Mouse (Mus musculus) limb, embryonic 14.5 days (tissue): ENCODE results near the gene Wt1. TPM values are rescaled to one million over a fixed set of nuclear protein-coding genes. Genes with fewer than 3 reads are reported as not detected.

ENCODE experiments used
- ATAC-seq: fragments of 200-750 bp; cut with Nextera tagmentation; 2 replicates; pipeline ENCODE4 v1.8.0; 2017; ENCODE audit warnings: low read depth, moderate number of reproducible peaks, moderate TSS enrichment; ENCODE audit not compliant: low FRiP score
- DNase-seq: peaks from one replicate; pipeline ENCODE4 v3.0.0-alpha.2; 2015; ENCODE audit warnings: low spot score
- H3K27ac ChIP-seq: fragments of 300-500 bp; sonication (generic); replicated peaks from 2 replicates; pipeline ENCODE4 v1.5.1; 2014; ENCODE audit warnings: low read depth, mild to moderate bottlenecking, low read length, moderate library complexity, mixed read lengths
- H3K27me3 ChIP-seq: fragments of 300-500 bp; sonication (generic); 2 replicates; pipeline ENCODE4 v1.6.1; 2014; ENCODE audit warnings: low read length, mixed read lengths; ENCODE audit not compliant: control insufficient read depth, insufficient read depth
- H3K36me3 ChIP-seq: fragments of 300-500 bp; sonication (generic); 2 replicates; pipeline ENCODE4 v1.6.1; 2014; ENCODE audit warnings: mild to moderate bottlenecking, low read length, moderate library complexity, mixed read lengths; ENCODE audit not compliant: control insufficient read depth, insufficient read depth
- H3K4me1 ChIP-seq: fragments of 300-500 bp; sonication (generic); 2 replicates; pipeline ENCODE4 v1.6.1; 2014; ENCODE audit warnings: antibody characterized with exemption, low read length, mixed read lengths; ENCODE audit not compliant: control insufficient read depth, insufficient read depth
- H3K4me2 ChIP-seq: fragments of 300-500 bp; sonication (generic); replicated peaks from 2 replicates; pipeline ENCODE4 v1.6.1; 2014; ENCODE audit warnings: low read depth, mild to moderate bottlenecking, low read length, moderate library complexity; ENCODE audit not compliant: severe bottlenecking
- H3K4me3 ChIP-seq: fragments of 300-500 bp; sonication (generic); replicated peaks from 2 replicates; pipeline ENCODE4 v1.5.1; 2014; ENCODE audit warnings: low read length
- H3K9ac ChIP-seq: fragments of 300-500 bp; sonication (generic); 2 replicates; pipeline ENCODE4 v1.6.1; 2014; ENCODE audit warnings: mild to moderate bottlenecking, low read depth, low read length, moderate library complexity; ENCODE audit not compliant: severe bottlenecking
- H3K9me3 ChIP-seq: fragments of 300-500 bp; sonication (generic); 2 replicates; pipeline ENCODE4 v1.6.1; 2016; ENCODE audit warnings: low read length; ENCODE audit not compliant: control insufficient read depth
- POLR2A ChIP-seq: fragments of 200-500 bp; IDR thresholded peaks from 2 replicates; pipeline ENCODE4 v1.8.0; 2012; ENCODE audit warnings: inconsistent platforms, mild to moderate bottlenecking, moderate library complexity, borderline replicate concordance; ENCODE audit not compliant: insufficient read depth, insufficient read length; ENCODE audit errors: extremely low read depth
- WGBS: fragments of 180-500 bp; shearing (Covaris S2); extraction: QIAGEN DNeasy Blood & Tissue Kit; methylation state at CpG from one replicate; pipeline ENCODE4 v1.1.7; 2014; 5-methylcytosine and 5-hydroxymethylcytosine counted together
- polyA plus RNA-seq, 2 experiments: library from polyadenylated mRNA; depleted of rRNA in 1 of 2; stranded (reverse) in 1 of 2; unstranded in 1 of 2; fragments of >200 nt; fragmentation: Nextera tagmentation in 1 of 2; extraction: Ambion mirVana in 1 of 2; gene quantifications; 2 replicates each; pipeline versions ENCODE4 v1.2.1 to v1.2.3; 2012 to 2014

Wt1 gene
- polyA plus RNA-seq, 2 experiments, result 0.22 to 1.3 TPM

DNA sequence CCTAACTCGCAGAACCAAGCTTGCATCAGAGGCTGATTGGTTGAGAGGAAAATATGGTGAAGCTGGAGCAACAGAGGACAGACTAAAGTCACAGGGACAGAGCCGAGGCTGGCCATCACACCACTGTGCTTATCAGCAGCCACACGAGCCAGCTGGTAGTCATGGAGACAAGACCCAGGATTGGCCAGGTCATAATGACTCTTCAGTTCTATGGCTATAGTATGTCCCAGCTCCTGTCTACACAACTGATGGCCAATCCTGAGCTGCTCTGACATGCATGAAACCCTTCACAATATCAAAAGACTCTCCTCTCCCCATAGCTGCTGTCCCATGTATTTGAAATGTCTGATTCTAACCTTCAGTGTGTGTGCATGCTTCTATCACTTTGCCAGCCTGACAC is 38.3 kb upstream of the Wt1 start:
- WGBS, result 86% methylated on average over 3 of the region's 3 CpGs
- no peak for ATAC-seq
- Histone ChIP-seq H3K9ac (no peak overlapping the region), H3K4me3 (no peak overlapping the region), H3K4me2 (no peak overlapping the region), H3K9me3 (no peaks in the 10 kb centered on the region), H3K27ac (no peak overlapping the region), H3K36me3 (no peaks in the 10 kb centered on the region), H3K4me1 (peaks cover 22% of the 10 kb centered on the region), H3K27me3 (no peaks in the 10 kb centered on the region)
- no peak for TF ChIP-seq POLR2A
- DNase-seq, result no peak

DNA sequence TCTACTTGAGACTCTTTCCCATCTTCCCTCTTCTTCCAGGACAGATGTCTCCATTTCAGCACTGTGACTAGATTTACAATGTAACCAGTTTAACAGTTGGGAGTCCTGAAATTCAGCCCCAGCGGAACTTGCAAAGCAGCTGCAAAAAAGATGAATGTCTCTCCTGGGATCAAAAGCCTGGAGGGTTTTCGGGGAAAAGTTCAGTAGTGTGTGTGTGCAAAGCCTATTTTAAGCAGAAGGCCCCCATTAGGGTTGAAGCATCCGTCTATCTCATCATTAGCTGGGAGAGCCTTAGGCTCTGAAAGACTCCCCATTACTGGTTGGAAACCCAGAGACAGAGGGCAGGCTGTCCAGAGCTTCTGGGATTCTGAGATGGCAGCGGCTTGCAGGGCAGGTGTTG is 37.2 kb upstream of the Wt1 start:
- Histone ChIP-seq H3K4me2 (no peak overlapping the region), H3K4me1 (peaks cover 22% of the 10 kb centered on the region), H3K9me3 (no peaks in the 10 kb centered on the region), H3K36me3 (no peaks in the 10 kb centered on the region), H3K27ac (no peak overlapping the region; the same call in 1 of the 2 replicates), H3K27me3 (no peaks in the 10 kb centered on the region), H3K9ac (no peak overlapping the region), H3K4me3 (no peak overlapping the region)
- peak; percentile 30 for DNase-seq
- 32% methylated on average over 4 of the region's 4 CpGs for WGBS
- TF ChIP-seq POLR2A, result no peak
- no peak for ATAC-seq

DNA sequence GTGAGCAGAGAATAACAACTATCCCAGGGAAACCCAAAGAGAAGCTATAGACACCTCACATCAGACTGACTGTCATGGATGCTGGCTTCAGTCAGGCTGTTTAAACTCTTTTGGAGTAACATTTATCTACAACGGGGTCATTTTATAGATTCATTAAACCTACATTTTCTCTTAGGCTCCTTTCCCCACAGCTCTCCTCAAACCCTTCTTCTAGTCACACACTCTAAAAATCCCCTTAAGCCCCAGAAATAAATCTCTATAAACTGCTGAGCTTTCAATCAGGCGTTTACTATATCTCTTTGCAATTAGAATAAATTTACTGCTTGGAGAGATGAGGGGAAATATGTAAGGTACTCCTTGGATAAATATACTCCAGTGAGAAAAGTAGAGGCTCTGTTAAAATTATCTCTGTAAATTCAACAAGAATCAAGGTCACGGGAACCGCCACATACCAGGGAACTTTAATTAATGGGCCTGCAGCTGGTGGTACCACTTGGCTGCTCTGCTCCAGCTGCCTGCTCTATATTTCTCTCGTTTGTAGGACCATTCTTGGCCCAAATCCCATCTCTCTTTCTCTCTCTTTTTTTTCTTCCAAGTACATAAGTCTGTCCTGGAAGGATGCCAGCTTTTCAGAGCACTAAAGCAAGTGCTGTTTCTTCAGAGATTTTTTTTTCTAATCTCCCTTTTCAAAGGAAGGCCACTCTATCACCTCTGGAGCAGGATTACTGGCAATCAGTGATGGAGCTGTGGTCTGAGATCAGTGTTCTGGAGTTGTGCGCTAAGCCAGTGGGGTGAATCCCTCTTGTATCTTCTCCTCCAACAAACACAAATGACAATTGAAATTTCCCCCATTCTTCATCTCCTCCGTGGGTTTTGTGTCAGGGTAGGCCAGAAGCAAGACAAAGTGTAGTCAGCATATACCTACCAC is 36.5 kb upstream of the Wt1 start:
- no peak overlapping the region for H3K4me3 ChIP-seq
- no peaks in the 10 kb centered on the region for H3K36me3 ChIP-seq
- H3K9me3 ChIP-seq, result no peaks in the 10 kb centered on the region
- H3K4me1 ChIP-seq, result peaks cover 22% of the 10 kb centered on the region
- ATAC-seq, result peak; percentile 76
- H3K27ac ChIP-seq, result no peak overlapping the region
- peak; percentile 91 for DNase-seq
- TF ChIP-seq POLR2A, result no peak
- no peak overlapping the region for H3K4me2 ChIP-seq
- 22% methylated on average over 7 of the region's 7 CpGs for WGBS
- H3K27me3 ChIP-seq, result no peaks in the 10 kb centered on the region
- H3K9ac ChIP-seq, result no peak overlapping the region

DNA sequence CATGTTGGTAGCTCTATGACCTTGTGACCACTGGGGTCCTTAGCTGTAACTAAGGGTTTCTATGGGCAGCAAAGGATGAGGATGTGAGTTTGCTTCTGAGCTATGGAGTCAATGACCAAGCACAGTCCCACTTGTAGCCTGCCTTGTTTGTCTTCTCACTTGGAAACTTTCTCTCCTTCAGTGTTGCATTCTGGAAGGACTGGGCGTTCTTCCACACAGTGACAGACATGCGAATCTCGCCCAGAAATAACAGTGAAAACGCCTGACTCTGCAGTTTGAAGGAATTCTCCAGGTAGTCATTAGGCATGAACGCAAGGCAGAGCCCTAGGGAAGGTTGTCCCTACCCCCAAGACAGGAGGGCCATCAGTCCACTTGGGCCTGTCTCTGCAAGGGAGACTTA is 35.3 kb upstream of the Wt1 start:
- 74% methylated on average over 5 of the region's 5 CpGs for WGBS
- no peak for TF ChIP-seq POLR2A
- no peak overlapping the region for H3K27ac ChIP-seq
- H3K27me3 ChIP-seq, result no peaks in the 10 kb centered on the region
- H3K4me1 ChIP-seq, result peaks cover 22% of the 10 kb centered on the region
- no peak overlapping the region for H3K4me2 ChIP-seq
- H3K9ac ChIP-seq, result no peak overlapping the region
- DNase-seq (no peak), ATAC-seq (no peak)
- H3K36me3 ChIP-seq, result no peaks in the 10 kb centered on the region
- no peak overlapping the region for H3K4me3 ChIP-seq
- H3K9me3 ChIP-seq, result no peaks in the 10 kb centered on the region

DNA sequence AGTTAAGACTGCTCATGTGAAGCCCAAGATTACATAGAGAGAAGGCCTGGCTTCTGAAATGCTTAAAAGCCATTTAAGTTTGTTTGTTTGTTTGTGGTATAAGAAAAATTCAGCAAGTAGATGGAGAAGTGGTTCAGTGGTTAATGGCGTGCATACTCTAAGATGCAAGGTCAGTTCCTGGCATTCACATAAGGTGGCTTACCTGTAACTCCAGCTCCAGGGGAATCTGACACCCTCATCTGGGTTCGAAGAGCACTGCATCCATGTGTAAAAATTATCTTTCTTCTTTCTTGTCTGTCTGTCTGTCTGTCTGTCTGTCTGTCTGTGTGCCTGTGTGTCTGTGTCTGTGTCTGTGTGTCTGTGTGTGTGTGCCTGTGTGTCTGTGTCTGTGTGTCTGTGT is 34.6 kb upstream of the Wt1 start, which contains the start of gene Gm11060:
Gm11060 (plus strand) TSS at position 301 of the 400 bp plus-strand sequence.
- DNase-seq (no peak), ATAC-seq (no peak)
- no peak for TF ChIP-seq POLR2A
- Histone ChIP-seq H3K4me3 (no peak within 1 kb of the TSS), H3K27me3 (no peaks in the 10 kb centered on the region), H3K9me3 (no peaks in the 10 kb centered on the region), H3K4me1 (peaks cover 22% of the 10 kb centered on the region), H3K4me2 (no peak within 1 kb of the TSS), H3K36me3 (no peaks in the 10 kb centered on the region), H3K27ac (no peak within 1 kb of the TSS), H3K9ac (no peak within 1 kb of the TSS)
- WGBS, result 83% methylated on average over 2 of the region's 2 CpGs
